Mouse (Mus musculus) CD4-positive, CD25-positive, alpha-beta regulatory T cell, adult 2 months (primary cell): ENCODE measurements around the gene Nudt19.
"Not testable (repeated sequence)": the region's sequence is repeated elsewhere in the genome, so short reads cannot be mapped to it uniquely, and the experiment has no call there.

ENCODE experiments used
- DNase-seq: peaks from one replicate; pipeline ENCODE4 v3.0.0-alpha.2; 2012; ENCODE audit warnings: low read depth, low spot score

Nudt19 gene

GRCm38 (mm10) chr7:35556205-35556603 lies at the start of gene Nudt19:
Gene Nudt19, minus strand, starts transcription at chr7:35556304.
- DNase-seq = no peak

GRCm38 (mm10) chr7:35602766-35603165 lies 46.7 kb upstream of the Nudt19 start:
- no peak for DNase-seq

- no peak for DNase-seq
These were observed 45.0 kb upstream of the Nudt19 start for GRCm38 (mm10) chr7:35601106-35601505.

- no peak for DNase-seq
These were observed 43.9 kb upstream of the Nudt19 start for GRCm38 (mm10) chr7:35600031-35600430.

- no peak for DNase-seq
These were observed 43.4 kb upstream of the Nudt19 start for GRCm38 (mm10) chr7:35599492-35599891.

- no peak for DNase-seq
These were observed 38.2 kb upstream of the Nudt19 start for GRCm38 (mm10) chr7:35594311-35594710.

- DNase-seq = no peak
These were observed 34.7 kb upstream of the Nudt19 start for GRCm38 (mm10) chr7:35590731-35591191.

GRCm38 (mm10) chr7:35589485-35589884 lies 33.4 kb upstream of the Nudt19 start:
- peak; percentile 39 for DNase-seq

GRCm38 (mm10) chr7:35588680-35589428 lies 32.8 kb upstream of the Nudt19 start:
- peak; percentile 44 for DNase-seq

- DNase-seq = no peak
These were observed 31.6 kb upstream of the Nudt19 start for GRCm38 (mm10) chr7:35587728-35588127.

GRCm38 (mm10) chr7:35586906-35587445 lies 30.9 kb upstream of the Nudt19 start:
- no peak for DNase-seq

- DNase-seq = peak; percentile 96
These were observed 30.2 kb upstream of the Nudt19 start, which contains the start of gene Ankrd27 for GRCm38 (mm10) chr7:35586055-35586905. Gene Ankrd27, plus strand, starts transcription at chr7:35586244.

- DNase-seq = peak; percentile 71
These were observed 29.3 kb upstream of the Nudt19 start, which contains the start of gene Rgs9bp for GRCm38 (mm10) chr7:35585191-35586054. Gene Rgs9bp, minus strand, starts transcription at chr7:35585582.

- DNase-seq = peak; percentile 65
These were observed 28.7 kb upstream of the Nudt19 start for GRCm38 (mm10) chr7:35584786-35585190.

GRCm38 (mm10) chr7:35584068-35584785 lies 28.1 kb upstream of the Nudt19 start:
- DNase-seq = no peak

- no peak for DNase-seq
These were observed 27.4 kb upstream of the Nudt19 start for GRCm38 (mm10) chr7:35583476-35584025.

GRCm38 (mm10) chr7:35582719-35583118 lies 26.6 kb upstream of the Nudt19 start:
- peak; percentile 45 for DNase-seq

- DNase-seq = peak; percentile 77
These were observed 23.7 kb upstream of the Nudt19 start for GRCm38 (mm10) chr7:35579849-35580248.

GRCm38 (mm10) chr7:35570883-35571282 lies 14.8 kb upstream of the Nudt19 start:
- peak; percentile 30 for DNase-seq

- DNase-seq = not testable (repeated sequence)
These were observed 13.6 kb upstream of the Nudt19 start for GRCm38 (mm10) chr7:35569724-35570123.
